Mouse (Mus musculus) hindbrain, embryonic 16.5 days (tissue): ENCODE results near the gene Acnat2. TPM values are rescaled to one million over a fixed set of nuclear protein-coding genes. Genes with fewer than 3 reads are reported as not detected.
"Not testable (repeated sequence)": the region's sequence is repeated elsewhere in the genome, so short reads cannot be mapped to it uniquely, and the experiment has no call there.

Experiments used
- ATAC-seq: fragments of 200-750 bp; cut with Nextera tagmentation; 2 replicates; pipeline ENCODE4 v1.8.0; 2017; ENCODE audit warnings: moderate TSS enrichment, moderate library complexity
- H3K27ac ChIP-seq: fragments of 300-500 bp; sonication (generic); 2 replicates; pipeline ENCODE4 v1.5.1; 2014; ENCODE audit warnings: low read depth, mild to moderate bottlenecking, control low read depth, low read length, moderate library complexity
- H3K27me3 ChIP-seq: fragments of 300-500 bp; sonication (generic); replicated peaks from 2 replicates; pipeline ENCODE4 v1.6.1; 2014; ENCODE audit warnings: low read length; ENCODE audit not compliant: control insufficient read depth, insufficient read depth
- H3K36me3 ChIP-seq: fragments of 300-500 bp; sonication (generic); 2 replicates; pipeline ENCODE4 v1.6.1; 2014; ENCODE audit warnings: mild to moderate bottlenecking, low read length, moderate library complexity, mixed read lengths; ENCODE audit not compliant: control insufficient read depth, insufficient read depth
- H3K4me1 ChIP-seq: fragments of 300-500 bp; sonication (generic); 2 replicates; pipeline ENCODE4 v1.6.1; 2014; ENCODE audit warnings: low read depth, low read length; ENCODE audit not compliant: control insufficient read depth, insufficient read depth
- H3K4me2 ChIP-seq: fragments of 300-500 bp; sonication (generic); 2 replicates; pipeline ENCODE4 v1.6.1; 2014; ENCODE audit warnings: mild to moderate bottlenecking, low read length, control low read depth, moderate library complexity
- H3K4me3 ChIP-seq: fragments of 300-500 bp; sonication (generic); 2 replicates; pipeline ENCODE4 v1.5.1; 2014; ENCODE audit warnings: mild to moderate bottlenecking, low read length, control low read depth, moderate library complexity
- H3K9ac ChIP-seq: fragments of 300-500 bp; sonication (generic); 2 replicates; pipeline ENCODE4 v1.6.1; 2014; ENCODE audit warnings: low read depth, mild to moderate bottlenecking, control low read depth, low read length, moderate library complexity
- H3K9me3 ChIP-seq: fragments of 300-500 bp; sonication (generic); 2 replicates; pipeline ENCODE4 v1.6.1; 2014; ENCODE audit warnings: mild to moderate bottlenecking, low read length, moderate library complexity; ENCODE audit not compliant: control insufficient read depth
- WGBS: fragments of 180-500 bp; shearing (Covaris S2); extraction: QIAGEN DNeasy Blood & Tissue Kit; methylation state at CpG from one replicate; pipeline ENCODE4 v1.1.7; 2014; 5-methylcytosine and 5-hydroxymethylcytosine counted together
- polyA plus RNA-seq: library from polyadenylated mRNA; unstranded; fragments of >200 nt; fragmentation: Nextera tagmentation; extraction: Ambion mirVana; gene quantifications from 2 replicates; pipeline ENCODE4 v1.2.1, GENCODE M21; 2015

Gene Acnat2
- polyA plus RNA-seq, 1 experiment from 2014 or later: not detected

DNA sequence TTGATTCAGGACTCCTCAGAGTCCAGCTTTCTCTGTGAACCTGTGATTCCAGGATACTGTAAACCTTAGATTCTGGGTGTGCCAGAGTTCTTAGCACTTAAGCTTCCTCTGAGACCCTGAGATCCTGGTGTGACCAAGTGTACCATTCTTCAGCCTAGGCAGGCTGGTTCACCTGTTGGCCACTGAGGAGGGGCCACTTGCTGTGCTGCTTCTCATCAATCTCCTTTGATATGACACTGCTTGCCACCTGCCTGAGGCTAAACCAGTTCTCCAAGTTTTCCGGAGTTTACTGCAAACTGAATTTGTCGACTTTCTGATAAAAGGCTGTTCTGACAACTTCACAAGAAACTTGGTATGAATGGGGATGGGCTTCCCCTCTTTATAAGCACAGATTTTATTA, 50.9 kb downstream of the Acnat2 start:
- H3K27ac ChIP-seq: no peak overlapping the region
- no peaks in the 10 kb centered on the region for H3K9me3 ChIP-seq
- H3K9ac ChIP-seq: no peak overlapping the region
- H3K27me3 ChIP-seq: no peaks in the 10 kb centered on the region
- no peaks in the 10 kb centered on the region for H3K4me1 ChIP-seq
- no peak overlapping the region for H3K4me3 ChIP-seq
- no peak overlapping the region for H3K4me2 ChIP-seq
- no peaks in the 10 kb centered on the region for H3K36me3 ChIP-seq
- 76% methylated on average over 2 of the region's 2 CpGs for WGBS
- no peak for ATAC-seq

DNA sequence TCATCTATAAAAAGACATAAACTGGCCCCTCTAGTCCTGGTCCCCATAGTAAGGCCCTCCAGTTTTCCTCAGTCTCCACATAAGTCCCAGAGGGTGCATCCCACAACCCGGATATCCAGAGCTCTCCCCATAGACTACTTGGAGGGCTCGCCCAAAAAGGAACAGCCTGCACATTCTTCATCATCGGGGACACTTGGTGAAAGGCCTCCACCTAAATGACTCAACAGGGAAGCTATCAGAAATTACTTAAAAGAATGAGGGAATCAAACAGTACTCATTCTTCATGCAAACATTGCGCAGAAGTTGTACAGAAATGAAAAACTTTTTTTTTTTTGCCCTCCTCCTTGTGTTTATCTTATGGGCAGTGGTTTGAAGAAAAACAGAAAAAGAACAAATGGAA, 57.5 kb downstream of the Acnat2 start:
- no peak for ATAC-seq
- 89% methylated on average over 4 of the region's 4 CpGs for WGBS
- no peaks in the 10 kb centered on the region for H3K9me3 ChIP-seq
- no peak overlapping the region for H3K4me2 ChIP-seq
- H3K9ac ChIP-seq: no peak overlapping the region
- no peaks in the 10 kb centered on the region for H3K4me1 ChIP-seq
- no peaks in the 10 kb centered on the region for H3K27me3 ChIP-seq
- no peaks in the 10 kb centered on the region for H3K36me3 ChIP-seq
- H3K27ac ChIP-seq: no peak overlapping the region
- H3K4me3 ChIP-seq: no peak overlapping the region

DNA sequence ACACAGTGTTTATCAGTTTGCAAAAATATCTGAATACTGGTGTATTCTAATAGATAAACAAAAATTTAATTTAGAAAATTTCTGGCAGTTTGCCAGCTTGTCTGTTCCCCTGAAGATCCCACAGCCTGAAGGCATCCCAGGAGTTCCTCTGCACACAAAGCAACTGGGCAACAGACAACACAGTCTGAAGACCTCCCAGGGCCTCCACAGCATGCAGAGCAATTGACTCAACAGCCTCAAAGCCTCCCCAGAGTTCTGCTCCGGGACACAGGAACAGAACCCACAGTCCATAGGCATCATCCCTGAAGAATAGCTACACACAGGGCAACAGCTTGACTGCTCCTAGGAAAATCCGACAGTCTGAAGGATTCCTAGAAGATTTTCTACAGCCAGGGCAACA, 59.3 kb downstream of the Acnat2 start:
- H3K4me2 ChIP-seq: no peak overlapping the region
- 34% methylated on average over 2 of the region's 2 CpGs for WGBS
- H3K27ac ChIP-seq: no peak overlapping the region
- ATAC-seq: peak; percentile 50; the same call in 1 of the 2 replicates
- no peaks in the 10 kb centered on the region for H3K9me3 ChIP-seq
- no peaks in the 10 kb centered on the region for H3K4me1 ChIP-seq
- H3K9ac ChIP-seq: no peak overlapping the region
- H3K36me3 ChIP-seq: no peaks in the 10 kb centered on the region
- no peaks in the 10 kb centered on the region for H3K27me3 ChIP-seq
- H3K4me3 ChIP-seq: no peak overlapping the region

DNA sequence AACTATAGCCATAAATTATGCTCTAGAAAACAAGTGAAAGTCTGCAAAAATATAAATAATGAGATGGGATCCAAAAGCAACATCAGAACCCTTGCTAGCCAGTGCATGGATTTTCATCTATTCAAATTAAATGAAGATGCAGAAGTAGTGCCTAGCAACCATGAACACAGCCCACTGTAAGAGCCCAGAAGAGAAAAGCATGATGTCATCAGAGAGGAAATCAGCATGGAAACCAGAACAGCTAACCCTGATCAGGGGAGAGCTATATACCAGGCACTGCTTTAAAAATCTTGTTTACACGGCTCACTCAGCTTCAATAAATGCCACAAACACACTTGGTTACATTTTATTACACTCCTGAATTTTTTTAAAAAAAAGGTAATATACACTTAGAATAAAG, 60.0 kb downstream of the Acnat2 start:
- not testable (repeated sequence) for H3K36me3 ChIP-seq, H3K9ac ChIP-seq, H3K27me3 ChIP-seq, H3K4me3 ChIP-seq, H3K4me2 ChIP-seq, H3K9me3 ChIP-seq, H3K27ac ChIP-seq, H3K4me1 ChIP-seq
- 0 out of 2 replicates have a peak, but pooled peaks have one; percentile 70 for ATAC-seq
- WGBS: 68% methylated on average over 1 of the region's 1 CpGs

DNA sequence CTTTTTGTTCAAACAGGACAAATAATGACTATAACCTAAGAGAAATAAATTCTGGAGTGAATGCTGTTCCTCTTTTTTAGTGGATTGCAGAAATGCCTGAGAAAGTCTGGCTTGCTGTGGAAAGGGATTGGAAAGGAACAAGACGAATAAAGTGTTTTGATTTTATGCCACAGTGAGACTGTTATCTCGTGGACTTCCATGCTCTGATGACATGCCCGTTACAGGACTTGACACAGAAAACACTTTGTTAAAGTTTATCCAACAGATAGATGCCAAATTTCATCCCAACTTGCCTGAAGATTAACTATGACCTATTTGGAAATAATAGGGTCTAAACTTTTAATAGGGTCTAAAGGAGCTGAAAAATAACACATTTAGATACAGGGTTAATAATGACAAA, 67.9 kb downstream of the Acnat2 start:
- 81% methylated on average over 3 of the region's 3 CpGs for WGBS
- not testable (repeated sequence) for ATAC-seq, H3K9me3 ChIP-seq, H3K9ac ChIP-seq, H3K4me2 ChIP-seq, H3K36me3 ChIP-seq, H3K4me3 ChIP-seq, H3K27me3 ChIP-seq, H3K4me1 ChIP-seq, H3K27ac ChIP-seq

DNA sequence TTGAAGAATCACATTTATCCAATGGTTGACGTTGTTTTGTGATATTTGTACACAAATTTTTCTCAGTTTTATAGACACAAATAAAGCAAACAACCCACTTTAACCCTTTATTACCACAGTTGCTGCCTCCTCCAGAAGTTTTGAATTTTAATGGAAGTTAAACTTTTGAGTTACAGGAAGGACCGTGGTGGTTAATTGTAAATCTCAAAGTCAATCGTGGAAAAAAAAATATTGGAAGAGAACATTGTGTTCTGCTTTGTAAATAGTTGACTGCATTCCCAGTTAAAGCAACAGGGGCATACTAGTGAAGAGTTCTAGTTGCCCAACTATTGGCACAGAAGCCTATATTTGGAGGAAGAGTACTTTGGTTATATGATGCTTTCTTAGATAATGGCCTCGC, 70.0 kb downstream of the Acnat2 start:
- H3K27me3 ChIP-seq, H3K4me2 ChIP-seq, H3K4me1 ChIP-seq, H3K4me3 ChIP-seq, H3K9me3 ChIP-seq, ATAC-seq, H3K27ac ChIP-seq, H3K9ac ChIP-seq, H3K36me3 ChIP-seq: not testable (repeated sequence)
- 94% methylated on average over 3 of the region's 4 CpGs for WGBS

Other genes with a start within 250 kb of the Acnat2 start
- not detected in 2 replicates for gene Acnat1, start 65.8 kb upstream of the Acnat2 start, polyA plus RNA-seq
- gene Baat, start 98.4 kb upstream of the Acnat2 start, polyA plus RNA-seq: not detected in 2 replicates
- 74.3 and 76.5 TPM in 2 replicates for gene Mrpl50, start 112.9 kb upstream of the Acnat2 start, polyA plus RNA-seq
- gene Zfp189, start 113.0 kb upstream of the Acnat2 start, polyA plus RNA-seq: 12.2 and 12.4 TPM in 2 replicates
- gene Aldob, start 141.4 kb upstream of the Acnat2 start, polyA plus RNA-seq: 0.26 and 0.60 TPM in 2 replicates
- gene Tmem246, start 189.7 kb upstream of the Acnat2 start, polyA plus RNA-seq: 142 and 156 TPM in 2 replicates
- 41.8 and 41.9 TPM in 2 replicates for gene Rnf20, start 223.9 kb upstream of the Acnat2 start, polyA plus RNA-seq